Mouse (Mus musculus): Measurements from ENCODE around the gene Klk1b3. TPM values are rescaled to one million over a fixed set of nuclear protein-coding genes. Genes with fewer than 3 reads are reported as not detected.
"Not testable (repeated sequence)": the region's sequence is repeated elsewhere in the genome, so short reads cannot be mapped to it uniquely, and the experiment has no call there.

Gene Klk1b3
- total RNA-seq, 2 experiments from 2014 or later = not detected

GRCm38 (mm10) chr7:44250732-44251275 is 52.8 kb downstream of the Klk1b3 start:
- ATAC-seq (replicated peaks; ENCODE audit: poor library complexity, severe bottlenecking) = not testable (repeated sequence)

Other genes starting within 250 kb of the Klk1b3 start
- gene Klk1b8, start 247.5 kb upstream of the Klk1b3 start, total RNA-seq (2014; fragmentation: Nextera tagmentation) = not detected in 2 replicates
- gene Klk1b8, start 247.5 kb upstream of the Klk1b3 start, total RNA-seq (2017) = not detected in 2 replicates
- gene Klk1b1, start 231.4 kb upstream of the Klk1b3 start, total RNA-seq (2014; fragmentation: Nextera tagmentation) = not detected in 2 replicates
- gene Klk1b1, start 231.4 kb upstream of the Klk1b3 start, total RNA-seq (2017) = not detected in 2 replicates
- gene Klk1b9, start 222.1 kb upstream of the Klk1b3 start, total RNA-seq (2014; fragmentation: Nextera tagmentation) = not detected in 2 replicates
- not detected in 2 replicates for gene Klk1b9, start 222.1 kb upstream of the Klk1b3 start, total RNA-seq (2017)
- gene Klk1b11, start 202.3 kb upstream of the Klk1b3 start, total RNA-seq (2014; fragmentation: Nextera tagmentation) = not detected in 2 replicates
- not detected in 2 replicates for gene Klk1b11, start 202.3 kb upstream of the Klk1b3 start, total RNA-seq (2017)
- gene Klk1b26, start 186.0 kb upstream of the Klk1b3 start, total RNA-seq (2014; fragmentation: Nextera tagmentation) = not detected in 2 replicates
- not detected in 2 replicates for gene Klk1b26, start 186.0 kb upstream of the Klk1b3 start, total RNA-seq (2017)
- not detected in 2 replicates for gene Klk1b27, start 145.9 kb upstream of the Klk1b3 start, total RNA-seq (2014; fragmentation: Nextera tagmentation)
- not detected in 2 replicates for gene Klk1b27, start 145.9 kb upstream of the Klk1b3 start, total RNA-seq (2017)
- gene Klk1b21, start 95.9 kb upstream of the Klk1b3 start, total RNA-seq (2014; fragmentation: Nextera tagmentation) = not detected in 2 replicates
- not detected in 2 replicates for gene Klk1b21, start 95.9 kb upstream of the Klk1b3 start, total RNA-seq (2017)
- gene Klk1b22, start 85.5 kb upstream of the Klk1b3 start, total RNA-seq (2014; fragmentation: Nextera tagmentation) = not detected in 2 replicates
- not detected in 2 replicates for gene Klk1b22, start 85.5 kb upstream of the Klk1b3 start, total RNA-seq (2017)
- not detected in 2 replicates for gene Klk1b16, start 61.4 kb upstream of the Klk1b3 start, total RNA-seq (2014; fragmentation: Nextera tagmentation)
- gene Klk1b16, start 61.4 kb upstream of the Klk1b3 start, total RNA-seq (2017) = not detected in 2 replicates
- not detected in 2 replicates for gene Klk1b24, start 10.0 kb upstream of the Klk1b3 start, total RNA-seq (2014; fragmentation: Nextera tagmentation)
- gene Klk1b24, start 10.0 kb upstream of the Klk1b3 start, total RNA-seq (2017) = not detected in 2 replicates
- gene Klk1b4, start 9.2 kb downstream of the Klk1b3 start, total RNA-seq (2014; fragmentation: Nextera tagmentation) = not detected in 2 replicates
- gene Klk1b4, start 9.2 kb downstream of the Klk1b3 start, total RNA-seq (2017) = not detected in 2 replicates
- gene Klk1b5, start 17.8 kb downstream of the Klk1b3 start, total RNA-seq (2014; fragmentation: Nextera tagmentation) = not detected in 2 replicates
- gene Klk1b5, start 17.8 kb downstream of the Klk1b3 start, total RNA-seq (2017) = not detected in 2 replicates
- not detected in 2 replicates for gene Klk1, start 27.2 kb downstream of the Klk1b3 start, total RNA-seq (2014; fragmentation: Nextera tagmentation)
- not detected in 2 replicates for gene Klk1, start 27.2 kb downstream of the Klk1b3 start, total RNA-seq (2017)
- gene Gm36864, start 38.0 kb downstream of the Klk1b3 start, total RNA-seq (2014; fragmentation: Nextera tagmentation) = not detected in 2 replicates
- not detected in 2 replicates for gene Gm36864, start 38.0 kb downstream of the Klk1b3 start, total RNA-seq (2017)
- 1.2 TPM in 1 of 2 replicates, not detected in the other for gene 1700028J19Rik, start 48.5 kb downstream of the Klk1b3 start, total RNA-seq (2014; fragmentation: Nextera tagmentation)
- gene 1700028J19Rik, start 48.5 kb downstream of the Klk1b3 start, total RNA-seq (2017) = 0.67 TPM in 1 of 2 replicates, not detected in the other
- gene 2410002F23Rik, start 48.5 kb downstream of the Klk1b3 start, total RNA-seq (2014; fragmentation: Nextera tagmentation) = 95.5 and 132 TPM in 2 replicates
- 63.5 and 86.2 TPM in 2 replicates for gene 2410002F23Rik, start 48.5 kb downstream of the Klk1b3 start, total RNA-seq (2017)
- not detected in 2 replicates for gene Acp4, start 59.2 kb downstream of the Klk1b3 start, total RNA-seq (2014; fragmentation: Nextera tagmentation)
- 0.26 TPM in 1 of 2 replicates, not detected in the other for gene Acp4, start 59.2 kb downstream of the Klk1b3 start, total RNA-seq (2017)
- not detected in 2 replicates for gene Gm15517, start 63.3 kb downstream of the Klk1b3 start, total RNA-seq (2014; fragmentation: Nextera tagmentation)
- not detected in 2 replicates for gene Gm15517, start 63.3 kb downstream of the Klk1b3 start, total RNA-seq (2017)
- gene Clec11a, start 108.7 kb downstream of the Klk1b3 start, total RNA-seq (2014; fragmentation: Nextera tagmentation) = 2.5 and 3.7 TPM in 2 replicates
- gene Clec11a, start 108.7 kb downstream of the Klk1b3 start, total RNA-seq (2017) = 4.4 and 4.8 TPM in 2 replicates
- gene Shank1, start 112.1 kb downstream of the Klk1b3 start, total RNA-seq (2014; fragmentation: Nextera tagmentation) = not detected in 2 replicates
- gene Shank1, start 112.1 kb downstream of the Klk1b3 start, total RNA-seq (2017) = not detected in 2 replicates
- gene Syt3, start 185.9 kb downstream of the Klk1b3 start, total RNA-seq (2014; fragmentation: Nextera tagmentation) = 1.1 TPM in 1 of 2 replicates, not detected in the other
- gene Syt3, start 185.9 kb downstream of the Klk1b3 start, total RNA-seq (2017) = 0.15 TPM in 1 of 2 replicates, not detected in the other
- gene 1700008O03Rik, start 187.6 kb downstream of the Klk1b3 start, total RNA-seq (2014; fragmentation: Nextera tagmentation) = 4.1 TPM in 1 of 2 replicates, not detected in the other
- 1.8 and 2.4 TPM in 2 replicates for gene 1700008O03Rik, start 187.6 kb downstream of the Klk1b3 start, total RNA-seq (2017)
- not detected in 2 replicates for gene Lrrc4b, start 230.8 kb downstream of the Klk1b3 start, total RNA-seq (2014; fragmentation: Nextera tagmentation)
- not detected in 2 replicates for gene Lrrc4b, start 230.8 kb downstream of the Klk1b3 start, total RNA-seq (2017)

All from granulocyte monocyte progenitor cell, adult 5-6 weeks (primary cell).